Mouse (Mus musculus) monocyte, adult 5-6 weeks (primary cell): ENCODE measurements around the gene Smco4. TPM values are rescaled to one million over a fixed set of nuclear protein-coding genes. Genes with fewer than 3 reads are reported as not detected.
"Not testable (repeated sequence)": the region's sequence is repeated elsewhere in the genome, so short reads cannot be mapped to it uniquely, and the experiment has no call there.

ENCODE experiments used
- ATAC-seq: fragments of 153-309, 156-312 bp; replicated peaks from 2 replicates; pipeline ENCODE4 v1.8.0; 2017; ENCODE audit warnings: mild to moderate bottlenecking; ENCODE audit not compliant: low TSS enrichment, insufficient number of reproducible peaks, severe bottlenecking, poor library complexity, low FRiP score
- total RNA-seq: library from RNA; stranded (forward); fragments of 200-1000, 200-491, 200-594 nt; gene quantifications from 3 replicates; pipeline ENCODE4 v1.2.3, GENCODE M21; 2017

Gene Smco4
- total RNA-seq, 1 experiment from 2014 or later: 1.8 TPM

DNA sequence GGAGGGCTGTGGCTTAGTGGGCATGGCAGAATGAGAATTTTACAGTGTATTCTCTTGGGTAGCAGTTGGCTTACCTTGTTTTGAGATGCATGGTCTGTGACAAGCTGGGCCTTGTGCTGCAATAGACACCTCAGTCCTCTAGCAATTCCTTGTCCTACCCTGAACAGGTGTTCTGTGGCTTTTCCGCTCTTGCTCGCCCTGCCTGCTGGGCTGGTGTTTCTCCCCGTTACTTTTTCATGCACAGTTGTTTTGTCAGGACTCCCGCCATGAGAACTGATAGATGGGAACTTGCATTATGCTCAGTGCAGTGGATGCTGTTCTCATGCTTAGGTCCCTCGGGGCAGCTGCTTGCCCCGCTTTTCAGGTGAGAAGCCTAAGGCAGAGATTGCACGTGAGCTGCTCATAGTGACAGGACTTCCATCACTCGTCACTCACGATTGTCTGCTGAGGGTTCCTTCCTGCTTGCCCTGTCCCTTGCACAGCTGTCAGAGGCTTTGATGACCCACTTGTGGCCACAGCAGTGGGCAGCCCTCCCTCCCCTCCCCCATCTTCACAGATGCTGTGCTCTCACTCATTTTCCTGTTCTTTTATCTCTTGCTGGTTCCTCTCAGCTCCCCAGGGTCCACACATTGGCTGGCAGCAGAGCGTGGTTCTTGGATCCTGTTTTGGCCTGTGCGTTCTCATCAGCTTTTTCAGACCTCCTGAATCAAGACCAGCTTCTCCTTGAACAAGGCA is 40.3 kb downstream of the Smco4 start:
- ATAC-seq: no peak

DNA sequence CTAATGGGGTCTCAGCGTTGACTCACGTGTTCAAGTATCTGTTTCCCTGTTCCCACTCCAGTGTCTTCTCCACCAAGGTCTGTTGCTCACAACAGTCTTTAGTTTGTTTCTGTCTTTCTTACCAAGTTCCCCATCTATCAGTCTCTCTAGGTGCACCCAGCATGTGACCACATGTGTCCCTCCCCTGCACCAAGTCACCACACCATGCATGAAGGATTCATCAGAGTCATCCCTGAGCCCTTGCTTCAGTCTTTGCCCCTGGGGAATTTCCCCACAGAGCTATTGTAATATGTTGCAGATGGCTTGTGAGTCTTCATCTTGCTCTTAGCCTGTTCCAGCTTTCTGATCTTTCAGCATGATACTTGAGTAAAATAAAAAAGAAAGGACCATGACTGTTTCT is 40.9 kb downstream of the Smco4 start:
- ATAC-seq: no peak

DNA sequence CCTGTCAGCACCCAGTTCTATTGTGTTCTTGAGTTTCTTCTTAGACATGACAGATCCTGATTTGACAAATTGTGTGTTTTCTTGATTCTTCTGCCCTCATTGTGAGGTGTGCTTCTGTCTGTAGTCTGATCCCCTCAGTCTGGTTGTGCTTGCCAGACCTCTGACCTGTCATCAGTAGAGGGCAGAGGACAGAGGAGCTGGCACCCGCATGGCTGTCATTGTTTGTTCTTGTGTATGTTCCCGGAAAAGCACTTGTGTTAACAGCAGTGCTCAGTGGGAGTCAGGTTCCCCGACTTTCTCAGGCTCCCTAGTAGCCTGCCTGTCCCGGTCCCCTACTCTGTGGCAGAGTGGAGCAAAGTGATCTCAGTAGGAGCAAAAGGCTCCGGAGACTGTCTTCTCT is 42.2 kb downstream of the Smco4 start:
- ATAC-seq: no peak

DNA sequence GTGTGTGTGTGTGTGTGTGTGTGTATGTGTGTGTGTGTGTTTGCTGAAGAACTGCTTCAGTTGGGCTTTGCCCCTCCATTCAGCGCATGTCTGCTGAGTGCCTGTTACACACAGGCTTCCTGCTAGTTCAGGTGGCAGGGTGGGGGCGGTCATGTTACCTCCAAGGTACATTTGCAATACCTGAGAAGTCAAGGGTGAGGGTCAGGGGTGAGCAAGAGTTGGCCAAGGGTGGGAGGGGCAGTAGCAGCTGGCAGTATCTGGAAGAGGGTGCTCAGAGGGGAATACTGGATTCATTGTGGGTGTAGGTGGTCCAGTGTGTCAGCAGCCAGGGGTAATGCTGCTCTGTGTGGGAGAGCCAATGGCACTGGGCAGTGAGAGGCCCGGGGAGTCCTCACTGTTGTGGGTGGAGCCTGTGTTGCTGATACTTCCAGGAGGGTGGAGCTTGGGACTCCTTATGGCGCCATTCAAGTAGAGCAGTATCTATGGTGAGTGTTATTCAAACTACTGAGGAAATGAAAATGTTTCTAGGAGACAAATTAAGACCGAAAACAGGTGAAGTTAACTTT is 43.7 kb downstream of the Smco4 start:
- ATAC-seq: no peak

DNA sequence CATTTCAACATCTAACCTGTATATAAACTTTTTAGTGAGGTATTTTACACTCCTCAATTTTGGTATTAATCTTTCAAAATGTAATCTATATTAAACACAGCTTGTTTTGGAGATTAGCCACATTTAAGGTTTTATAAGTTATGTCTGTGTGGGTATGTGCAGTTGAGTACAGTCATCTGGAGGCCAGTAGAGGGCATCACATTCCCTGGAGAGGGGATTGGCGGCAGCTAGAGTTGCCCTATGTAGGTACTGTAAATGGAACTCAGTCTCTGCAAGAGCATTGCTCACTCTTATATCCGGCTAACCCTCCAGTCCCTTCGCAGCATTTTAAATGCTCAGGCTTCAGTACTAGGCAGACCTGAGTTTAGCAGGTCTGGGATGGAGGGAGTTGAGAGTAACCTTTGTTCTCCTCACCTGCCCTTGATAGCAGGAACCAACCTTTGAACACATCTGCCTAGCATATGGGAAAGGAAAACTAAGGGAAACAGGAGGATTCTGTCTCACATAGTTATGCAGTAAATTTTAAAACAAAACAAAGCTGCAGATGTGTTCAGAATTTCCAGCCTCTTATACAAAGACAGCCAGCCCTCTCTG is 44.3 kb downstream of the Smco4 start:
- ATAC-seq: no peak

DNA sequence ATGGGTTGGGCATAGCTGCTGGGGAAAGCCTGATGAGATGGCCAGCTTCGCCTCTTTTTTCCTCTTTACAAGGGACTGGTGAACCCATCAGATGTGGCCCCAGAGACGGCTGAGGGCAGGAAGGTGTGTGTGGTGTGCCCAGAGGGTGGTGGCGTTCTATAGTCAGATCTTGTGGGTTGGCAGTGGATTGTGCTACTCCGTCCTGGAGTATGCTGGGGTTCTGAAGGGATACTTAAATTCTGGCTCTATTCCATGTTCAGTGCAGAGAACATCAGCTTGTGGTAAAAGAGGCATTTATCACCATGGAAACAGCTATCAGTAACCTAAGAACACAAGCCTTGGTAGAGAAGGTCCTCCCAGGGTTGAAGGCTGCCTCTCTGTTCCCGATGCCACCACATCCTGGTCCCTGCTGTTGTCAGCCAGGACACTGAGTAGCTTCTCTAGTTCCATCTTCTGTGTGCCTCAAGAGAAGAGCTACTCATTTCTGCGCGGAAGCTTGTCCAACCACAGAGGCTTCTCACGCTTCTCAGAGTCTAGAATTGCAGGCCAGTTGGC is 45.8 kb downstream of the Smco4 start:
- no peak for ATAC-seq

DNA sequence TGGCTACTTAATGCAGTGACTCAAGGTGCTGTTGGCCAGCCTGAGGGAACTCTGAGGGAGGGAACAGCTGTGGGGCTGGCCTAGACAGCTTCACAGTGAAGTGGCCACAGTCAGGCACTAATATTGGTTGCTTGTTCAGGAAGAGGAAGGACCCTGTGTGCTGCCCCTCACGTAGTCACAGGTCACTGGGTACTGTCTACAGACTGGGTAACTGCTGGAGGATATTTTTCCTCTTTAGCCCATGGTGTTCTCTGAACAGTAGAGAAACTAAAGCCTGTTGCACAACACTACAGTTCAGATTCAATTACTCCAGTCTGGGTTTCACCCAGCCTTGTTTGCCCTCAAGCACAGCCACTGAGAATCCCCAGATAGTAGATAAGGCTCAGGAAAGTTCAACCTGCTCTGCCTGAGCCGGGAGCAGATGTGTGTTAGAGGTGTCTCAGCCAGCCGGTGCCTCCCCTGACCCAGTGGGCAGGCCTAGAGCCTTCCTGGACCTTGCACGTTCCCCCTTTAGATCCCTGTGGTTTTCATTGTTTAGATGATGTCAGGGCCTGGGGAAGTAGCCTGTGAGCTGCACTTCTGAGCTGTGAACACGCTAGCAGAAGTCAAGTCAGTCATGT is 48.6 kb downstream of the Smco4 start:
- no peak for ATAC-seq

DNA sequence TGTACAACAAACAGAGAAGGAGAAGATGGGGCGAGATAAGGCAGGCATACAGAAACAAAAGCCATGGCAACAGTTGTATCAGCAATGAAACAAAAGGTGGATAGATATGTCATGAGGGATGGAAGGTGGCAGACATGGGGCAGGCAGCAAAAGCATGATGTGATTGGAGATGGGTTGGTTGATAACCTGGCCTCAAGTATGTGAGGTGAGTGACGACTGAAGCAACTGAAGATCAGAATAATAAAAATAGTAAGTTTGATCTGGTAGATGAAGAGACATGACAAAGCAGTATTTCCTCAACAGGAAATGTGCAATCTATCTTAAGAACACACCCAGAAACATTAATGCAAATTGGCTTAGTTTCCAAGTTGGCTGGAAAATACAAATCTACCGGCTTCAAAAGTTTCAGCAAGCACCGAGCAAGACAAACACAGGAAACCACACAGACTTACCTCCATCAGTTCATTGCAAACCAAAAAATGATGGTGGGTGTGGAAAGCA is 57.3 kb downstream of the Smco4 start:
- ATAC-seq: no peak

DNA sequence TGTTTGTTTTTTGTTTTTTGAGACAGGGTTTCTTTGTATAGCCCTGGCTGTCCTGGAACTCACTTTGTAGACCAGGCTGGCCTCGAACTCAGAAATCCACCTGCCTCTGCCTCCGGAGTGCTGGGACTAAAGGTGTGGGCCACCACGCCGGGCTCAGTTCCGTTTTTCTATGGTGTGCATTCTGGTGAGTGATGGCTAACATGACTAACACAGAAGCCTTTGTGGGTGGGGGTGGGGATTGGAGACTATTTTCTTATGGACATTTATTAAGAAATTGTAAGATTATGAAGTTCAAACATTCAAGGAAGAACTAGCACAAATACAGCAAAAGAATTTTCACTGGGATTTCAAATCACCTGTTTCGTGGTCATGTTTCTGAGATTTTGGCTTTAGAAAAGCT is 57.8 kb downstream of the Smco4 start:
- ATAC-seq: not testable (repeated sequence)

DNA sequence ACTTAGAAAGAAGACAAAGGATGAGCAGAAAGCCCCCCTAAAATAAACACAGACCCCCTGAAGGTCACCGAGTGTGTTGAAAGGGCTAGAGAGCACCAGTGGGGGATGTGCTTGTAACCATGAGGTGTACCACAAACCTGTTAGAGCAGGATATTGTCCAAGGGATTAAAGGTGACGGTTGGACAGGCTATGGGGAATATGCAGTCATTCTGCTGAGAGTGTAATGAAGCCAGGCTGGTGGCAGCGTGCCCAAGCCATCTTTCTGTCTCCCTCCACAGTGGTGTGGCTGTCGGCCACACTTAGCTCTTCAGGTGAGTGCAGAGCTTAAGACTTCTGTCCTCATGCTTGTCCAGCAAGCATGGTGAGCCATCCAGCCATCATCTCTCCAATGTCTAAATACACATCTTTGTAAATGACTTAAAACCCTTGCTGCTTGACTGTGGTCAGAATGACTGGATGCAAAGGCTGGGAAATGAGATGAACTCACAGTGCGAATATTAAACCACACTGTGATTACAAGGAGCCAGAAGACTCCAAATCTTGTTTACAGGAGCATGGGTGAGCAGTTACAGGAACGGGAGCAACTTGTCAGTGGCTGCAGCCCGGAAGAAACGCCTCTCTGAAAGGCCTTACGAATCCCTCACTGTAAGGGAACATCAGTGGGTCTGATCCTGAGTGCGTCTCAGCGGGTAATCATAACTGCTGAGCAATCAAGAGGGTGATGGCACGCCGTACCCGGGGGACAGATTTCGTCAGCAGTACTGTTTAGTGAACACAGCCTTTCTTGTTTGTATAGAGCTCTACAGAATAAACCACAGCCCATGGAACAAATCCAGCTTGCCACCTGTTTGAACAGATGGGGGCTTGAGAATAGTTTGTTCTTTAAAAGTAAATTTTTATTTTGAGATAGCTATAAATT is 59.0 kb downstream of the Smco4 start:
- no peak for ATAC-seq

DNA sequence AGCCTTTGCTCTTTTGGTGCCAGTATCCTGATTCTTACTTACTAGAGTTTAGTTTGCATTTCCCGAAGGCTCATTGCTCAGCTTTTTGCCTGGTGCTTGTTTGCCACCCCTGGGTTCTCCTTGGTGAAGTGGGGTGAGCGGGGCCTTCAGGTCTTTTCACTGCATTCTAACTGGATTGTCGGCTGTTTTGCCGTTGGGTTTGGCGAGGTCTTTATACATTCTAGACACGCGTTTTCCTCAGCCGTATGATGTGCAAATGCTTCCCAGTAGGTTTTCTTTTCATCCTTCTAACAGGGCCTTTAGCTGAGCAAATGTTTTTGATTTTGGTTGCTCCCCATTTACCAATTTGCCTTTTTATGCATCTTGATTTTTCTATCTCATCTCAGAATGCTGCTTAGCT is 60.1 kb downstream of the Smco4 start:
- no peak for ATAC-seq

DNA sequence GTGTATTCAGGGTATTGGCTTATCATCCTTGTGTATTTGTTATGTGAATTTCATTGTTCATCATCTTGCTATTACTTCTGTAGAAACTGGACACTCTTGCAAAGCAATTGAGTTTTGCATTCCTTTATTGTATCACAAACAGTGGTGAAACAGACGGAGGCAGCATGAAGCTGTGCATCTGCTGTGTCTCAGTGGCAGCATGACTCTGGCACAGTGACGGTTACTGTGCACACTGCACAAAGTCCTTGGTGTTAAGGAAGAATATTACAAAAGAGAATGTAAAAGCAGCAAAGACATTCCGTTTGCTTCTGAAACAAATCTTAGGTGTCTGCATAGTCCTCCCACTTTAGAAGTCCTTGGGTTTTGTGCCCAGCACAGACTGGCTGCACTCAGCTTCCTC is 67.2 kb downstream of the Smco4 start:
- no peak for ATAC-seq

DNA sequence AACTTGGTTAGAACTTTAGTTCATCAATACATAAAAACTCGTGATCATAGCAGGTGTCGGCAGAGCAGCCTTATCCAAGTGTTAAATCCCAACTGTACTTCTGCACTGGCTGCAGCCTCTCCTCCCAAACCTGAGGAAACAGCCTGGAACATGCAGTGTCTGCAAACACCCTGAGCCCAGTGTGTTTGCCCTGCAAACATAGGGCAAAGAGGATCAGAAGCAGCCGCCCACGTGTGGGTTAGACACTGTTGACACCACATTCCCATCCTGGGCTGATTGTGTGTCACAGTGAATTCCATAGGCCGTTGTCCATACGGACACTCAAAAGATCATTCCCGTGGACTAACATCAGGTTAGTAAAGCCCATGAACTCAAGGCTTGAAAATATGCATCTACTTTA is 69.1 kb downstream of the Smco4 start:
- no peak for ATAC-seq

DNA sequence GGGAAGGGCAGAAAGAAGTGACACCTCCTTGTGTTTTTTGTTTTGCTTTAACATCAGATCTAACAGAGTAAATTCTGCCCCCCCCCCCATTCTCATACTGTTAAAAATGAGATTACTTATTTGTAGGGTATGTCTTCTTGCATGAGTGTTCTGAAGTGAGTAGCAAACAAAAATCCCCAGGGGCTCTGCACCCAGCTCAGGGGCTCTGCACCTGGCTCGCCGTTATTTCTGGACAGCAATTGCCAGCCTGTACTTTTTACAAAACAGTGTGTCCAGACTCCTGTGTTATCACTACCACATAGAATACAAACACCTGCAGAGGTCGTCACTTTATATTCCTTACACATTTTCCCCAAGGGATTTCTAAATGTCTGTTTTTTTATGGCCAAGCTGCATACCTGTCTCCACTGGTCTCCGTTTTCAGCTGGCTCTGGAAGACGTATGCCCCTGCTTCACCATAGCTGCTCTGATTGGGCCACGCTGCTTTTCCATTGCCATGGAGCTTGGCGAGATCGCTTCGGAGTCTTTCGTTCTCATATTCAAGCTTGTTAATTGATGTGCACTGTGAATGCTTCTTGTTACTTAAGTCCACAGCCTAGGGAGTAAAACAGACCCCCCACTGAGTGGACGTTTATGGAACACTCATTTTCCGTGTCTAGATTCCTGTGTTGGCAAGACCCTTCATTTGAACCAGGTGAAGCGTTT is 81.7 kb downstream of the Smco4 start:
- no peak for ATAC-seq

DNA sequence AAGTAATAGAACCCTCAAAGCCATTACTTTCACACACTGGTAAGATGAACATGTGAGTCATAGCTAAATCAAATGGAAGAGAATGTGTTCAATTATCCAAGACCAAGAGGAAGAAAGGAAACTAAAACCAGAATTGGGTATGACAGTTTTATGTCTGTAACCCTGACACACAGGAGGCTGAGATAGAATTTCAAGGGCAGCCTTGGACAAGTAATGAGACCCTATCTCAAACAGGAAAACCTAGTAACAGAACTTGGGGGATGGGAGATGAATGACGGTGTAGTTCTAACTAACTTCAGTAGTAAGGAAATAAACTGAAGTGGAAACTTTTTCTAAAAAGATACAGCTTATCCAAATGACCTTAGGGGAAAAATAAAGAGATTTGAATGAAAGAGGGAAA is 85.2 kb downstream of the Smco4 start:
- no peak for ATAC-seq

DNA sequence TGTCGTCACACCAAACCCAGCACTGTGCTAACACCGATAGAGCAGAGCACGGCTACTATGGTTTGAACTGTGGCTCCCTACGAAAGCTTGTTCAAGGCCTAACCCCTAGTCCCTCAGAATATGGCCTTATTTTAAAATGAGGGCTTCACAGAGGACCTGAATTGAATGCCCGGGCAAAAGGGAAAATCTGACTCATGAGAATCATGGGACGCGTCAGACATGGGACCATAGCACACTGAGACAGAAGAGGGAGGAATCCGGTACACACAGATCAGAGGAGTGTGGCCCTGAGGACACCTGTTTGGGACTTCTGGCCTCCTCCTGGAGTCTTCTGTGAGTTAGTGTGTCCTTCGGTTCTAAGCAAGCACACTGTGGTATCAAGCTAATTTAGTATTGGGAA is 85.7 kb downstream of the Smco4 start:
- ATAC-seq: no peak

DNA sequence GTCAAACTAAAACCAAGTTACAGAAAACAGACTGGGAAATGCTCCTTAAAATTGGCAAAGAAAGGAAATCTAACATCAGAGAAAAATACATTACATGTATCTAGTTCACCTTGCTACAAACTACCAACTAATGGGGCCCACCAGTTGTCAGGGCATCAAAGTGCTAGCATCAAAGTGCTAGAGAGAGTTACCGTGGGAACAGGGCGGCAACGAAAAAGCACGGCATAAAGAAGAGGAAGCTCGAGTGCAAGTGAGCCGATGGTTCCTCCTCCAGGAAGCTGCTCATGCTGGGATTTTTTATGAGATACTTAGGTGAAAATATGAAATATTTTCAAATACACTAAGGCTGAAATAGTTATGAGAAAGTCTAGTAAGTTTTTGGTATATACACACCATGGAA is 86.9 kb downstream of the Smco4 start:
- no peak for ATAC-seq

DNA sequence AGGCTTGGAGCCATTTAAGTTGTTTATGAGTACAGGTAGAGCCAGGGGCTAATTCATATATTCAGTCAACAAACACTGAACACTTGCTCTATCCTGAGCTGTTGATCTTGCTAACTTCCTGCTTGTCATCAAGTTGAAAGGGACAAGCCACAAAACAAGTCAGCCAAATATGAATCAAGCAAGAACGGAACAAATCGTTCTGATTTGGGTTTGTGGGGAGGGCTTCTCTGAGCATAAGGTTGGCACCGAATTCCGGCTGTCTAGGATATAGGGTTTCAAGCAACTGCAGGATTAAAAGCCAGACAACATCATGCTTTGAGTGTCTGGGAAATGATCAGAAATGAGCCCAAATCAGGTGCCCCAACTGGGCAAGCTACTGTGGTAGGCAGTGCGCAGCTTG is 88.8 kb downstream of the Smco4 start:
- ATAC-seq: no peak
